ENCODE assay signal across 25 mouse cellular contexts in the genomic region with DNA sequence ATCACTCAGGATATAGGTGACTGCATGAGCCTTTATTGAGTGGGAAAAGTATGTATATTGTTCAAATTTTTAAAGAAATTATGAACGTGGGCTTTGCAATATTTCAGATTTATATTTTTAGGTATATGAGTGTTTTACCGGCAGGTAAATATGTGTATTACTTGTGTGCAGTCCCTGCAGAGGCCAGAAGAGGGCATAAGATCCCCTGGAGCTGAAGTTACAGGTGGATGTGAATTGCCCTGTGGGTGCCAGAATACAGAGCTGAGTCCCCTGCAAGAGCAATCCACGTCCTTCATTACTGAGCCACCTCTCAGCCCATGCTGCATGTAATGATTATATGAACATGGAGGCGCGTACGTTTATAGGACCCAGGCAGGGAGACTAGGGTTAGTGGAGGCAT.
DNase-seq lines count a peak whose midpoint lies in the region; TF ChIP-seq lines count a peak whose summit lies in the region.
"Had no signal": no experiment of that assay in that cellular context is flagged by ENCODE, and none has a peak within 500 bp of the region (broad histone marks: within the 10 kb centered on the region; RNA-seq: fewer than 3 reads in every experiment).

No protein-coding gene starts in this region.

- no peak for DNase-seq in gastrocnemius, adult 2 months
- DNase-seq in gastrocnemius, adult 8-10 months (ENCODE audit: low spot score in 2 of 2): no peak
- no peak for DNase-seq in layer of hippocampus, adult 2 months (ENCODE audit: low spot score in 2 of 2)
- DNase-seq in layer of hippocampus, adult 11-12 months (ENCODE audit: low spot score): no peak
- no peak for DNase-seq in testis, postnatal 14 days (ENCODE audit: low spot score)
- no peak for DNase-seq in adrenal gland, postnatal 36 days
- DNase-seq: cerebellum, adult 11 months; cerebellum, adult 9-10 months; cerebellum, postnatal 36 days; gastrocnemius, postnatal 25 days; heart, adult 11 months; heart, postnatal 4 days; kidney, adult 2 months; kidney, postnatal 10 days; lung, adult 18-20 months; right cerebral cortex, adult 18-20 months; spleen, adult 18-20 months had no signal

- H3K36me3 ChIP-seq in testis, adult 2 months (ENCODE audit: control insufficient read depth, insufficient read depth, low read length): no peaks in the 10 kb centered on the region
- H3K36me3 ChIP-seq: G1E; heart, embryonic 12.5 days; neural tube, embryonic 12.5 days had no signal

- TF ChIP-seq CTCF in gastrocnemius, adult 2 months (IDR thresholded peaks at IDR 0.05): 0 out of 2 replicates have a peak, but pooled peaks have one; percentile 6
- peak; percentile 46 for TF ChIP-seq CTCF in layer of hippocampus, adult 2 months (conservative IDR thresholded peaks at IDR 0.05)
- no peak; the same call in 1 of the 2 replicates for TF ChIP-seq CTCF in testis, adult 2 months (IDR thresholded peaks at IDR 0.05; ENCODE audit: control insufficient read depth, insufficient read depth, insufficient replicate concordance, low read depth, low read length)

- H3K4me3 ChIP-seq in gastrocnemius, adult 2 months: no peak overlapping the region
- H3K4me3 ChIP-seq in layer of hippocampus, adult 2 months: no peak overlapping the region
- peak overlapping the region; percentile 57 for H3K4me3 ChIP-seq in testis, adult 2 months (ENCODE audit: control insufficient read depth, low read depth, low read length)
- H3K4me3 ChIP-seq: forebrain, embryonic 13.5 days; heart, embryonic 12.5 days; myocyte; neural tube, embryonic 12.5 days had no signal

- H3K27me3 ChIP-seq in testis, adult 2 months (ENCODE audit: control insufficient read depth, insufficient read depth, low read length): no peaks in the 10 kb centered on the region
- H3K27me3 ChIP-seq: CH12.LX; forebrain, embryonic 13.5 days; heart, embryonic 12.5 days; neural tube, embryonic 12.5 days had no signal

- intact Hi-C loops in gastrocnemius, adult 2 months (cut with DNase I): no loop called here

- H3K4me1 ChIP-seq in testis, adult 2 months (ENCODE audit: control insufficient read depth, insufficient read depth, low read length): peaks cover 21% of the 10 kb centered on the region

- no peak overlapping the region for H3K27ac ChIP-seq in gastrocnemius, adult 2 months
- H3K27ac ChIP-seq in layer of hippocampus, adult 2 months: no peak overlapping the region
- no peak overlapping the region for H3K27ac ChIP-seq in testis, adult 2 months (ENCODE audit: control insufficient read depth, insufficient read depth, low read depth, low read length)
- H3K27ac ChIP-seq: forebrain, embryonic 13.5 days; hindbrain, embryonic 14.5 days; neural tube, embryonic 12.5 days had no signal

- TF ChIP-seq POLR2A in testis, adult 2 months (IDR thresholded peaks at IDR 0.05; ENCODE audit: control insufficient read depth, low read depth, low read length): no peak
